Mouse (Mus musculus) urinary bladder, adult 2 months (tissue): ENCODE data around the gene Bcas3. TPM values are rescaled to one million over a fixed set of nuclear protein-coding genes. Genes with fewer than 3 reads are reported as not detected.
"Not testable (repeated sequence)": the region's sequence is repeated elsewhere in the genome, so short reads cannot be mapped to it uniquely, and the experiment has no call there.

Experiments used
- DNase-seq: peaks from one replicate; pipeline ENCODE4 v3.0.0; 2022; ENCODE audit warnings: low spot score
- polyA plus RNA-seq: library from polyadenylated mRNA; depleted of rRNA; stranded (reverse); fragments of >200 nt; gene quantifications from 2 replicates; pipeline ENCODE4 v1.2.3, GENCODE M21; 2012

The Bcas3 gene
- polyA plus RNA-seq, 1 experiment = 28.6 TPM

DNA sequence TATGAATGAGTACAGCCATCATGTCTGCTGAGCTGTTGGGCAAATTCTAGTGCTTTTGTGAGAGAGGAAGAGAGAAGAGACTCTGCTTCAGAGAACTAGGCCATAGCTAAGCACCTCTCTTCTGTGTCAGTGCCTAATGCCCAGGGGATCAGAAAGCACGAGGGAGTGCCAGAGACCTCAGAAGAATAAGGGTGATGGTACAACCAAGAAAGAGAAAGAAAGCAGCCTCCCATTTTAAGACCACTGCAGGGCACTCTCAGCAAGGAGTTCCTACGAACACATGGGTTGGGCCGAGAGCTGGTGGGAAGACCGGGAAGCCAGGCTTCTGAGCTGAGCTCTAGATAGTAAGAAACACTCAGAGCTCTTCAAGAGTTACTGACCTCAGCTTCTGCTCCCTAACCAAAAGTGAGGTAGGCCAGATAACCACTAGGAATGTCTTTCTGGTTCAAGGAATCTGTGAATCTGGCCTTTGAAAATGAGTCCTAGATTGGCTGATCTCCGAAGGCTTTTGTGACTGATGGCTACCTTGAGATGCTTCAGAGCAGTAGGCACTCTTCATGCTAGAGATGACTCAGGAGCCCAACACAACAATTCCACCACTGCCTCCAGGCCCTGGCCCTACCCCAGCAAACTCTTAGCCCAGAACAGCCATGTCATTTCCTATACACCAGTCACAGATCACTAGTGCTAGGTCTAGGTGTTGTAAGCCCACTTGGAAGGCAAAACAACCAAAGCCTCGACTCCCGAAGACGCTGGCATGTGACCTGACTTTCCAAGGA lies 359.2 kb downstream of the Bcas3 start:
- DNase-seq = no peak

- DNase-seq = no peak
These were observed 360.2 kb downstream of the Bcas3 start for GRCm38 (mm10) chr11:85712860-85713813.

- no peak for DNase-seq
These were observed 360.8 kb downstream of the Bcas3 start for GRCm38 (mm10) chr11:85713814-85714208.

DNA sequence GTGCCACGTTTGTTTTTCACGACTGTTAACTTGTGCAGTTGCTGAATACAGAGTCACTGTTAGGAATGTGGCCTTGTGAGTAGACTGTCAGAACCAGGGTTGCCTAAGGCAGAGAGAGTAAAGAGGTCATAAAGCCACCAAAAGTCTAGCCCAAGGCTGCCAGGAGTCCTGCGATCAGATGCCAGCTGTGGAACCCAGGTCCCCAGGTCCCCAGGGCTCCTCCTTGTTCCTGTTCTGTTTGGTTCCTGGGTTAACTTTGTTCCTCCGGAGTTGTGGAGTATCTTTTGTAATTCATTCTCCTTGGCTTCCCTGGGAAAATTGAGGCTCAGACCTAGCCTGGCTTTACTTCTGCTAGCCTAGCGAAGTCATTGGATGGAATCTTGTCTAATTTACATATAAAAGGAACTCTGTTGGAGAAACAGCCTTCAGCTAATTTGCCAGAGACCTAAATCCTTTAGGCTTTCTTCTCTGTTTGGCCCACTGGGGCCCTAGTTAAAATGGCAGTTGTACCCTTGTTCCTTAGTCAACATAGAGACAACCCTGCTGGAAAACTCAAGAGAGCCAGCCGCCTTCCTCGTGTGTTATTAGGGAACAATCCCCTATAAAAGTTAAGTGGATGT lies 361.5 kb downstream of the Bcas3 start:
- DNase-seq = no peak

DNA sequence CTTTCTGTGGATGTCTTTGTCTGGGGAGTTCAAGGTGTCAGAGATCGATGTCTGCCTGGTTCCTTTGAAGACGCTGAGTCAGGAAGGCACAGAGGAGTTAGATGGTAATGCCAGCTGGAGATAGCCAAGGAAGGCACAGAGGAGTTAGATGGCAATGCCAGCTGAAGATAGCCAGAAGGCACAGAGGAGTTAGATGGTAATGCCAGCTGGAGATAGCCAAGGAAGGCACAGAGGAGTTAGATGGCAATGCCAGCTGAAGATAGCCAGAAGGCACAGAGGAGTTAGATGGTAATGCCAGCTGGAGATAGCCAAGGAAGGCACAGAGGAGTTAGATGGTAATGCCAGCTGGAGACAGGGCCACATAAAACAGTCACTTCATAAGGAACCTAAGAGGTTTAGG lies 363.8 kb downstream of the Bcas3 start:
- DNase-seq = not testable (repeated sequence)

DNA sequence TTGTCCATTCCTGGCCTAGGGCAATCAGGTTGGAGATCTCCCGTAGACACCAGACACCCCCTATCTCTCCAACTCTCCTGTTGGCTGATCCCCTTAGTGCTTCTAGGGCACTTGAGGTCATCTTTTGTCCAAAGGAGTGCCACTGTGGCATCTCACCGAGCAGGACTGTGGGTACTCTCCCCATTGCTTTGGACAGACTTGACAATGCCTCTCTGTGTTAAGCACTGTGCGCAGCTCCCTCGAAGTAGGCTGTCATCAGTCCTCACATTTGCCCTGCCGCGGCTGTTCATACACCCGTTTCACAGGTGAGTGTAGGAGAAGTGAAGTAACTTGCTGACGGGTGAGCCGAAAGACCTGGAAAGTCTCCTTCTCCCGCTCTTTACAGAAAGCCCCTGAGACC lies 366.1 kb downstream of the Bcas3 start:
- no peak for DNase-seq

DNA sequence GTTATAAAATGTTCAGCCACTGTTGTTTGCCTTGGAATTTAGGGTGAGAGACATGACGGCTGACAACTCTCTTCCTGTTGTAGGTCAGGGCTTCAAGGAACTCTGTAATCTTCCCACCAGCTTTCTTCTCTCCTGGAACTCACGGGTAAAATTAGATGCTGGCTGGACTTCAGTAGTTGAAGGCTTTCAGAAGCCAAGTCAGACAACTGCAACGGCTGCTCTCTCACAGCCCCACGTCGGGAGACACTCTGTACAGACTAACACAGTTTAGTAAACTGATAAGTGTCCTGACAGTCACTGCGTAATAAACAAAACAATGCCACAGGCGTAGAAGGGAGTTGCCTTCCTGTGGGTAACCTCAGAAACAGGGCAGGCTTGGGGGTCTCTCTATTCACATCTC lies 366.8 kb downstream of the Bcas3 start:
- no peak for DNase-seq

DNA sequence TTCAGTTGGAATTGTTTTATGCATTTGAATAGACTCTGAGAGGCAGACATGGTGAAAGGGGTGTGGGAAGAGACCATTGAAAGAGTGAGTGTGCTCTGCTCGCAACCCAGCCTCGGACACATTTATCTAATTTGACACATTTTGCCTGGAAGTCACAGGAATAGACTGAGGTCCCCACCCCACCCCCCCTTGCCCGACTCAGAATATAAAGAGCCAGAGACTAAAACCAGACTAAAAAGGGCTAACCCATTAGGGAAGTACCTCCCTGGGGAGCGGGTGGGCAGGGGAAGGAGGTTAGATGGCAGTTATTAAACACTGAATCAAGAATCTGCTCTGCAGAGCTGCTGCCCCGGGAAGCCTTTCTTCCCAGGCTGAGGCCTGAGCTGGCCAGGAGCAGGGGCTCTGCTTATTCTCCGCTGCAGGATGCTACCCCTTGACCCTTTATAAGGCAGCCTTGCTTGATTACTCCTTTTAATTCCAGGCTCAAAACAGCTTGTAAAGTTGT lies 367.4 kb downstream of the Bcas3 start:
- no peak for DNase-seq

DNA sequence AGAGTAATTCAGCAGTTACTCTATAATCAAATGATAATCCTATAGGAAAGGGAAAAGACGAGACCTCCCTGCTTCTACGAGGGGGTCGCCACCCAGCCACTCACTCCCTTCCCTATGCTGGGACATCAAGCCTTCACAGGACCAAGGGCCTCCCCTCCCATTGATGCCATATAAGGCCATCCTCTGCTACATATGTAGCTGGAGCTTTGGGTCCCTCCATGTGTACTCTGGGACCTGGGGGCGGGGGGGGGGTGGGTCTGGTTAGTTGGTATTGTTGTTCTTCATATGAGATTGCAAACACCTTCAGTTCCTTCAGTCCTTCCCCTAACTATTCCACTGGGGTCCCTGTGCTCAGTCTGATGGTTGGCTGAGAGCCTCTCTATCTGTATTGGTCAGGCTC lies 369.0 kb downstream of the Bcas3 start:
- no peak for DNase-seq

GRCm38 (mm10) chr11:85724159-85724558 lies 371.2 kb downstream of the Bcas3 start:
- DNase-seq = no peak

GRCm38 (mm10) chr11:85729725-85730124 lies 376.8 kb downstream of the Bcas3 start:
- no peak for DNase-seq

DNA sequence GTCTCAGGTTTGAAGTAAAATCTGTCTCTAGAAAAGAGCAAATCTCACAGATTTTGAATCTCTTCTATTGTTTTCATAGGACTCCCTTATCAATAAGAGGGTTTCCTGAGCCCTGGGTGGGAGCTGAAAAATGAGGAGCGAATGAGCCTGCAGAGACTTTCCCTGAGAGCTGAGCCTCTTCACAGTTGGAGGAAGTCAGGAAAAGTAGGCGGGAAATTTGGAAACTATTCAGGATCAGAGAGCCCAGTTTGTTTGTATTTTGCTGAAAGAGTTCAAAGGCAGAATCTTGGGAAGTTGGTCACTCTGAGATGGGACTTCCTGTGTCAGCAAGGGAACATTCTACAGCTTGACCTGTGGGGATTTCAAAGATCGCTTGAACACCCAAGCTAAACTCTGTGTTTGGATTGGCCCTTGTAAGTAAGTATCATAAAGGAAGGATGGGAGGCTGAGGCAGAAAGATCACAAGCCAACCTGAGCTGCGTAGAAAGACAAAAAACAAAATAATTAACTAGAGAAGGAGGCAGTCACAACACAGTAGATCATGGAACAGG lies 379.6 kb downstream of the Bcas3 start:
- no peak for DNase-seq

DNA sequence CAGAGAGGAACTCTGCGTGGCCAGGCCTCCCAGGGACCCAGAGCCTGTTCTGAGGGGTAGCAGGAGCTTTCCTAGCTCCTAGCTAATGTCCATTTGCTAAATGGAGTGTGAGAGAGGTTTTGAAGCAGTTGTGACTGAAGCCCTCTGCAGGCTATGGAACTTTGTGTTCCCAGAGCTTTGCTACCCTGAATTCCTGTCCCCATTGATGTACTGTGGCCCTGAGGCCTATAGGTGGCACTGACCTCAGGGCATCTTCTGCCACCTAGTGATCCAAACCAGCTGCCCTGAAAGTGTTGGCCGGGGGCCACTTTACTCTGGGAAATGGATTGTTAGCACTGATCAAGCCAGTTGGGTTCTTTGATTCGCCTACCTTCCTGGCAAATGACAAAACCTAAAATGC lies 380.6 kb downstream of the Bcas3 start:
- peak; percentile 13 for DNase-seq

DNA sequence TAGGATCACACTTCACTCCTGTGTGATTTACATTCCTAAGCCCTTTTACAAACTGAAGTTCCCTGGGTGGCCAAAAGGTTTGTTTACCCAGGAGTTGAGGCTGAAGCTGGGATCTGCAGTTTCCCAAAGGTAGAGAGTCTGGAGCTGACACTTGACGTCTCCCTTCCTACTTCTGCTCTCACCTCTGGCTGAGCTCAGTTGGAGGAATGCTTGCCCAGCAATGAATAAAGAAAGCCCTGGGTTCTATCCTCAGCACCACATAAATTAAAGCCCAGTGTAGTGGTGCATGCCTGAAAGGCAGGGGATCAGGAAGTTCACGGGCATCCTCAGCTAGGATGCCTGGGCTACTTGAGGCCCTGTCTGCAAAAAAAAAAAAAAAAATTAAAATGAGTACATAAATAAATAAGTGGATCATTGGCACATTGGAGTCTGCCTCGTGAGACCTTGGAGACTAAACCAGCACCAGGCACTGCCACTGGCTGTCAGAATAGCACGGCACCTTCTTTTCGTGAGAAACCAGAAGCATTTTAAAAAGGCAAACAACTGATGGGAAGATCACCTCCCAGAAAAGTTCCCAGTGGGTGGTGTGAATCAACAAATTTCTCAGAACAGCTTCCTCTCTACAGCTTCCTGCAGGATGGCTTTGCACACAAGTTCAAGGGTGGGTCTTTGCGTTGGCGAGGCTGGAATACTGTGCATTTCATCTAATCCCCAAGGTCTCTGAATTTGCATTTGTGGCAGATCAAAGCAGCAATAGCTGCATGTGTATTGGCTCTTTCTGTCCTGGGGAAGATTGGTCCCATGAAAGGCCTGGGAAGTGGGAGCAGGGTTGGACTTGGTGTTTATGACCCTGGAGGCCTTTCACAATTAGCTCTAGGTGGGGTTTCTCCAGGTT lies 381.6 kb downstream of the Bcas3 start:
- DNase-seq = no peak

DNA sequence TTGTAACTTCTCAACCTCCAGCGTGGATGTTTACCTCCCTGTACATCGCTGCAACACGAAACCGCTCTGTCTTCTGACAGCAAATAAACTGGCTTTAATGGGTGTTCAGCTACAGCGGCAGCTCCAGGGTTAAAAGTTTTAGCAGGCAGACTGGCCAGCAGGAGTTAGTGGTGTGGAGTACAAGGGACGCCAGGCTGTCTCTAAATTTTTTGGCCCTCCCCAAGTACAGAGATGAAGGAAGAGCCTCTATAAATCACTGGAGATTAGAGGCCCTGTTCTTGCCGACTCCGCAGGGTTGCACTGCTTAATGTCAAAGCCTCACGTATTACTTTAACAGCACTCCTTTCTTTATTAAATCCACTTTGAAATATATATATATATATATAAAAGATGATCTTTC lies 384.3 kb downstream of the Bcas3 start:
- DNase-seq = peak; percentile 15

DNA sequence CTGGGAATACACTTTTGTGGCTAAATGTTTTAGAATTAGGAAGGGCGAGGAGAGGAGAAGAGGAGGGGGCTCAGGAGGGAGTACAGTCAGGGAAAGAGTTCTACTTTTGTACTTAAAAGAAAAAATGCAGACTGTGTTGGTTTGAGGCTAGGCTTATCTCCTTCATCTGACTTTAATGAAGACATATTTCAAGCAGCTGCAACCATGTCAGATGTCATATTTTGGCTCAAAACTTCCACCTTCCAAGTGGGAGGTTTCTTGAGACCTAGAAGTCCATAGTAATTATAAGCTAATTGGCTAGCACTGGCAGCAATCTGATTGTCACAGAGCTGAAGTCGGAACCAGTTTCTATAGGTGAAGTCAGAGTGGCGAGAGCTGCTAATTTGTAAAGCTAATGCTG lies 384.9 kb downstream of the Bcas3 start:
- DNase-seq = no peak

DNA sequence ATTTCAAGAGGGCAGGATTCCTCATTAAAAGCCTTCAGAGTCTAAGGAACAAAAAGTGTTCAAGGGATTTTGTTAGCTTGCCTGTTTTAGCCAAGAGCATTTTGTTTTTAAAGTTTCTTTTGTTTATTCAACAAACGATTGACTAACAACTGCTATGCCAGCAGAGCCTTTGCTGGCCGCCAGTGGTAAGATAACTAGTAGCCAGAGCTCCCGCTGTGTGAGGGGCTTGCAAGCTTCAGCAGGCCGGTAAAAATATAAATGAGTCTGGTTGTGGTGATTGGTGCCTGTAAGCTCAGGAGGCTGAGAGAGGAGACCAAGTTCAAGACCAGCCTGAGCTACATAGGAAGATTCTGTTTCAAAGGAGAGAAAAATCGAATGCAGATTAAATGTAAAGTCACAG lies 385.6 kb downstream of the Bcas3 start:
- DNase-seq = no peak

DNA sequence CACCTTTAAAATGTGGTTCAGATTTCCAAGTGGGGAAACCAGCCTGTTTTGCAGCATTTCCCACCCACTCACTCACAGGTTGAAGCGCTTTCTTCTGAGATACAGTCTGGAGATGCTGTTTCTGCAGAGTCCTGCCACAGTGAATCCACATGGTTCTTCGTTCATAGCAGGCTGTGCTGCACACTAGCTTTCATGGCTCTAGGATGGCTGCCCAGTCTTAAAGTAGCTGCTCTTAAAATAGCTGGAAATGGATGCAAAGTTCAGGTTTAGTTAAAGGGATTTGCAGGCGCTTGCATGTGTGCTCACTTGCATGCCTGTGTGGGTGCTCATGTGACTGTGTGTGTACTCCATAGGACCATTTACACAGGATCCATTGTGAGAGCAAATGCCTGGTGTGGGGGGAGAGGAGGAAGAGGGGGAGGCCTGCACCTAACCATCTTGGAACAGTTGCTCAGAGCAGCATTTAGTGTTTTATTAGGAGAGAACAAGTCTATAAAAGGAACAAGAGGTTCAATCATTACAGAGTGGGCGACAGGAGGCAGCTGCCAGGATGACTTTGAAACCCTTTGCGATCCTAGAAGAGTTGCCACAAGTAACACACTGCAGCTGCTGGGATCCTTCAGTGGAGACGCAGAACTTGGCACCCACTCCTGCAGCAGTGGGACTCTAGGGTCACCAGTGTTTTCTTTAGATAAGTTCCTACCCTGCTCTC lies 386.5 kb downstream of the Bcas3 start:
- peak; percentile 16 for DNase-seq

- DNase-seq = peak; percentile 14
These were observed 393.4 kb downstream of the Bcas3 start for GRCm38 (mm10) chr11:85746373-85746772.

- DNase-seq = no peak
These were observed 395.9 kb downstream of the Bcas3 start for GRCm38 (mm10) chr11:85748891-85749290.
